Mouse (Mus musculus): Measurements from ENCODE around the gene Fv1. TPM values are rescaled to one million over a fixed set of nuclear protein-coding genes. Genes with fewer than 3 reads are reported as not detected.
"Not testable (repeated sequence)": the region's sequence is repeated elsewhere in the genome, so short reads cannot be mapped to it uniquely, and the experiment has no call there.

Gene Fv1
- total RNA-seq (2021): 10 to 100 TPM in 1 of 2 experiments, 1 to 10 TPM in 1; 9.9 to 11.8 TPM
- long read RNA-seq, experiment 1, transcript Fv1-201 (1 exons, 1,380 nt): major isoform, 6 of 6 reads
- long read RNA-seq, experiment 1, partial matches to known transcripts: 0 of 6 reads
- long read RNA-seq, experiment 1, other reads (novel, unspliced or antisense): 0 of 6 reads
- long read RNA-seq, experiment 2, partial matches to known transcripts: 0 of 4 reads
- long read RNA-seq, experiment 2, other reads (novel, unspliced or antisense): 0 of 4 reads

DNA sequence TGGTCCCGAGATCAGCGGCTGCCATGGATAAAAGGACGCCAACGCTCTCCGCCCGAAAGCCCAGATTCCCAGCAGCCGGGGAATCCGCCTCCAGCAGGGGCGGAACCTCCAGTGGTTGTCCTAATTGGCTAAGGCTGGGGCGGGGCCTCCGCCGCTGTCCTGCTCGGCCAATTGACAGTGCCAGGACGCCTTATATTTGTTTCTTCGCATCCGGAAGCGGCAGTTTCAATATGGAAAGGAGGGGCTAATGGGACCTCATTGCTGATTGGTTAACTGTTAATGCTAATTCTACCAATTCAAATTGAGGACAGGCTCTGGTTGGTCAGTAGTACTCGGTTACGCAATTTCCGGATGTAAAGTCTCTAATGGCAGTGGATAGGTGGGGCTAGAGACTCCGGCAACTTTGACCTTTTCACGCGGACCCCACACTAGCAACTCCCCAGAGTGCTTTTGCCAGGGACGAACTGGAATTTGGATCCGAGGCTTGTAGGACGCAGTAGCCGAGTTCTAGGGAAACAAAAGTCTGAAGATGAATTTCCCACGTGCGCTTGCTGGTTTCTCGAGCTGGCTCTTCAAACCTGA lies at the start of gene Fv1, which contains the start of gene Miip:
Gene Fv1, plus strand, starts transcription at position 530 of the 582 bp plus-strand sequence.
Gene Miip, minus strand, starts transcription at position 367 of the 582 bp plus-strand sequence.
- Histone ChIP-seq H3K4me3 (peak within 1 kb of the TSS; percentile 67), H3K27ac (peak within 1 kb of the TSS; percentile 79)
- no peak; the same call in 1 of the 2 replicates for TF ChIP-seq CTCF (IDR thresholded peaks at IDR 0.05)
- intact Hi-C loops (cut with DNase I): no loop called here
- peak; percentile 92 to 95 for DNase-seq (ENCODE audit: extremely low spot score in 1 of 2, low spot score in 2 of 2)

DNA sequence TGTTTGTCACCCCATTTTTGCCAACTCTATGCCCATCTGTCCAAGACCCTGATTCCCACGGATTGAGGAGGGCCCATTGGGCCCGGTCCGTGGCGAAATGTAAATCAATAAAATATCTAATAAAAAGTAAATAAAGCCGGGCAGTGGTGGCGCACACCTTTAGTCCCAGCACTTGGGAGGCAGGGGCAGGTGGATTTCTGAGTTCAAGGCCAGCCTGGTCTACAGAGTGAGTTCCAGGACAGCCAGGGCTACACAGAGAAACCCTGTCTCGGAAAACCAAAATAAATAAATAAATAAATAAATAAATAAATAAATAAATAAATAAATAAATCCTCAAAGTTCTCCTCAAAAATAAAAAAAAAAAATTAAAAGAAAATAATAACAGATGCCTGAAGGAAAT lies 49.1 kb upstream of the Fv1 start:
- H3K4me3 ChIP-seq; DNase-seq (ENCODE audit: extremely low spot score in 1 of 2, low spot score in 2 of 2); intact Hi-C loops (cut with DNase I): not testable (repeated sequence)

GRCm38 (mm10) chr4:147821414-147821813 lies 47.4 kb upstream of the Fv1 start:
- H3K4me3 ChIP-seq; DNase-seq (ENCODE audit: extremely low spot score in 1 of 2, low spot score in 2 of 2); intact Hi-C loops (cut with DNase I); H3K27ac ChIP-seq: not testable (repeated sequence)

More for the DNA sequence above, 49.1 kb upstream of the Fv1 start:
- not testable (repeated sequence) for H3K27ac ChIP-seq

DNA sequence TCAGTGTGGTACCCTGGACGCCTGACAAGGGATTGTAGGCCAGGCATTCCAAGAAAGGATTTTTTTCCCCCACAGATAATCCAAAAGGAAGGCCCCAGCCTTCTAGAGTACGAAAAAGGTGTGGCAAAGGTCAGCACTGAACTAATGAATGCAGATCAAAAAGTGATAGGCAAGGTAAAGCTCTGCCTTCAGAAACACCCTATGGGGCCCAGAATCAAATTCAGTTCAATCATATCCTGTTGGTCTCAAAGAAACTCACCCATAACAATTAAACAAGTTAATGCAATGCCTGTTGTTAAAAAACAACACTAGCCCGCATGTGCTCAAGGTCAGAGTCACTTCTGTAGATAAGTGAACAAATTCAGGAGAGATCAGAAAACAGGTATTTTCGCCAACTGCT lies 44.4 kb upstream of the Fv1 start:
- intact Hi-C loops (cut with DNase I): no loop called here
- no peak for DNase-seq (ENCODE audit: extremely low spot score in 1 of 2, low spot score in 2 of 2)
- Histone ChIP-seq H3K4me3 (no peak overlapping the region), H3K27ac (no peak overlapping the region)
- no peak for TF ChIP-seq CTCF (IDR thresholded peaks at IDR 0.05)

- DNase-seq (ENCODE audit: extremely low spot score in 1 of 2, low spot score in 2 of 2); H3K27ac ChIP-seq; intact Hi-C loops (cut with DNase I); H3K4me3 ChIP-seq: not testable (repeated sequence)
Observed at GRCm38 (mm10) chr4:147839282-147839681, 29.5 kb upstream of the Fv1 start.

GRCm38 (mm10) chr4:147842871-147843270 lies 25.9 kb upstream of the Fv1 start:
- H3K27ac ChIP-seq: no peak overlapping the region
- TF ChIP-seq CTCF (IDR thresholded peaks at IDR 0.05): no peak
- H3K4me3 ChIP-seq: no peak overlapping the region
- intact Hi-C loops (cut with DNase I): no loop called here
- DNase-seq (ENCODE audit: extremely low spot score in 1 of 2, low spot score in 2 of 2): no peak

GRCm38 (mm10) chr4:147847614-147848583 lies 20.9 kb upstream of the Fv1 start, which contains the start of gene Zfp933:
Gene Zfp933 (minus strand): TSS chr4:147848366.
- Histone ChIP-seq H3K4me3 (peak within 1 kb of the TSS; percentile 88), H3K27ac (peak within 1 kb of the TSS; percentile 83)
- peak; percentile 61 to 72 for DNase-seq (ENCODE audit: extremely low spot score in 1 of 2, low spot score in 2 of 2)
- TF ChIP-seq CTCF (IDR thresholded peaks at IDR 0.05): no peak
- intact Hi-C loops (cut with DNase I): no loop called here

- intact Hi-C loops (cut with DNase I): no loop called here
- no peak for TF ChIP-seq CTCF (IDR thresholded peaks at IDR 0.05)
- Histone ChIP-seq H3K27ac (peak overlapping the region; percentile 83), H3K4me3 (peak overlapping the region; percentile 88)
- no peak for DNase-seq (ENCODE audit: extremely low spot score in 1 of 2, low spot score in 2 of 2)
Observed at GRCm38 (mm10) chr4:147848584-147848991, 20.2 kb upstream of the Fv1 start.

- no peak for TF ChIP-seq CTCF (IDR thresholded peaks at IDR 0.05)
- intact Hi-C loops (cut with DNase I): no loop called here
Observed at GRCm38 (mm10) chr4:147850776-147851175, 18.0 kb upstream of the Fv1 start.

GRCm38 (mm10) chr4:147862051-147862450 lies 6.7 kb upstream of the Fv1 start:
- no peak for TF ChIP-seq CTCF (IDR thresholded peaks at IDR 0.05)
- DNase-seq (ENCODE audit: extremely low spot score in 1 of 2, low spot score in 2 of 2): no peak
- H3K27ac ChIP-seq: no peak overlapping the region
- intact Hi-C loops (cut with DNase I): no loop called here
- no peak overlapping the region for H3K4me3 ChIP-seq

More at GRCm38 (mm10) chr4:147850776-147851175, 18.0 kb upstream of the Fv1 start:
- H3K27ac ChIP-seq: no peak overlapping the region
- H3K4me3 ChIP-seq: no peak overlapping the region
- no peak for DNase-seq (ENCODE audit: extremely low spot score in 1 of 2, low spot score in 2 of 2)

- intact Hi-C loops (cut with DNase I): no loop called here
- H3K4me3 ChIP-seq: no peak overlapping the region
- no peak for TF ChIP-seq CTCF (IDR thresholded peaks at IDR 0.05)
- DNase-seq (ENCODE audit: extremely low spot score in 1 of 2, low spot score in 2 of 2): no peak
- H3K27ac ChIP-seq: no peak overlapping the region
Observed at GRCm38 (mm10) chr4:147865651-147866050, 3.1 kb upstream of the Fv1 start.

DNA sequence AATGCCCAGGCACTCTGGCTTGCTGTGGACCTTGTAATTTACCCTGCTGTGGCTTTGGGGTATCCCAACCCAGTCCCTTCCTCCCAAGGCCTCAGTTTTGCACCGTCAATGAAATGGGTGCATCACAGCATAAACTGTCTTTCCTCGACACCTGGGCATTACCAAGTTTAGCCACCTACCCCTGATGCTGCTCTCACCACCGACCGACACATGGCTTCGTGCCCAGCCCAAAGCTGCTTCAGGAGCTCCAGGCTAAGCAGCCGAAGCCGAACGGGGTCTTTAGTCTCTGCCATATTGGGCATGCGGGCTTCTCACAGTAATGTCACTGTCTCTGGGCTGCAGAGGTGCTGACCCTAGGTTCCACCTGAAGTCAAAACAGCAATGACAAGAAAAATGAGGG lies 2.7 kb upstream of the Fv1 start:
- DNase-seq (ENCODE audit: extremely low spot score in 1 of 2, low spot score in 2 of 2): no peak
- Histone ChIP-seq H3K4me3 (no peak overlapping the region), H3K27ac (no peak overlapping the region)
- no peak for TF ChIP-seq CTCF (IDR thresholded peaks at IDR 0.05)
- intact Hi-C loops (cut with DNase I): no loop called here

- intact Hi-C loops (cut with DNase I); H3K4me3 ChIP-seq; H3K27ac ChIP-seq; DNase-seq (ENCODE audit: extremely low spot score in 1 of 2, low spot score in 2 of 2): not testable (repeated sequence)
Observed at GRCm38 (mm10) chr4:147866793-147867192, 2.0 kb upstream of the Fv1 start.

Measured in left cerebral cortex, adult 2 months (tissue).